Mouse (Mus musculus): ENCODE measurements around the gene Atp6v0b.

GRCm38 (mm10) chr4:117928699-117929241 lies 41.6 kb upstream of the Atp6v0b start:
- peak; percentile 47; the same call in 1 of the 2 replicates for TF ChIP-seq CTCF (IDR thresholded peaks at IDR 0.05; ENCODE audit: borderline replicate concordance, insufficient read depth, low read length)
- TF ChIP-seq POLR2A (IDR thresholded peaks at IDR 0.05; ENCODE audit: low read depth, low read length) = no peak

All from embryonic fibroblast, embryonic 13.5 days (primary cell).